Mouse (Mus musculus): Measurements from ENCODE around the gene Yif1b. TPM values are rescaled to one million over a fixed set of nuclear protein-coding genes. Genes with fewer than 3 reads are reported as not detected.

The Yif1b gene
- polyA plus RNA-seq, 1 experiment from 2014 or later: 109 TPM

Other genes with a start within 250 kb of the Yif1b start
- gene Ryr1, start 113.2 kb upstream of the Yif1b start, polyA plus RNA-seq (2015; fragmentation: Nextera tagmentation; extraction: Ambion mirVana): 11.3 and 14.4 TPM in 2 replicates
- gene Rasgrp4, start 103.5 kb upstream of the Yif1b start, polyA plus RNA-seq (2015; fragmentation: Nextera tagmentation; extraction: Ambion mirVana): 0.83 and 1.0 TPM in 2 replicates
- gene Fam98c, start 82.1 kb upstream of the Yif1b start, polyA plus RNA-seq (2015; fragmentation: Nextera tagmentation; extraction: Ambion mirVana): 23.7 and 28.3 TPM in 2 replicates
- 0.54 and 1.1 TPM in 2 replicates for gene Ggn, start 68.1 kb upstream of the Yif1b start, polyA plus RNA-seq (2015; fragmentation: Nextera tagmentation; extraction: Ambion mirVana)
- gene Spred3, start 67.9 kb upstream of the Yif1b start, polyA plus RNA-seq (2015; fragmentation: Nextera tagmentation; extraction: Ambion mirVana): 10.7 TPM in 2 replicates
- 287 TPM in 2 replicates for gene Psmd8, start 57.6 kb upstream of the Yif1b start, polyA plus RNA-seq (2015; fragmentation: Nextera tagmentation; extraction: Ambion mirVana)
- 3.8 and 5.8 TPM in 2 replicates for gene Catsperg1, start 24.3 kb upstream of the Yif1b start, polyA plus RNA-seq (2015; fragmentation: Nextera tagmentation; extraction: Ambion mirVana)
- 1.1 and 1.7 TPM in 2 replicates for gene Kcnk6, start 5.8 kb upstream of the Yif1b start, polyA plus RNA-seq (2015; fragmentation: Nextera tagmentation; extraction: Ambion mirVana)
- 0.46 and 1.5 TPM in 2 replicates for gene 2200002D01Rik, start 10.1 kb downstream of the Yif1b start, polyA plus RNA-seq (2015; fragmentation: Nextera tagmentation; extraction: Ambion mirVana)
- gene Spint2, start 43.6 kb downstream of the Yif1b start, polyA plus RNA-seq (2015; fragmentation: Nextera tagmentation; extraction: Ambion mirVana): 81.2 and 89.7 TPM in 2 replicates
- gene Ppp1r14a, start 51.0 kb downstream of the Yif1b start, polyA plus RNA-seq (2015; fragmentation: Nextera tagmentation; extraction: Ambion mirVana): 2.5 and 2.7 TPM in 2 replicates
- 223 and 226 TPM in 2 replicates for gene Dpf1, start 65.6 kb downstream of the Yif1b start, polyA plus RNA-seq (2015; fragmentation: Nextera tagmentation; extraction: Ambion mirVana)